Mouse (Mus musculus) liver, embryonic 12.5 days (tissue): ENCODE results near the gene Gng13. TPM values are rescaled to one million over a fixed set of nuclear protein-coding genes. Genes with fewer than 3 reads are reported as not detected.
A peak's percentile ranks its signal among the peaks of the same experiment; 100 is the strongest.

Experiments
- ATAC-seq: fragments of 200-750 bp; cut with Nextera tagmentation; 2 replicates; pipeline ENCODE4 v1.8.0; 2017; ENCODE audit warnings: moderate number of reproducible peaks, mild to moderate bottlenecking, moderate library complexity
- H3K27ac ChIP-seq: fragments of 300-500 bp; sonication (generic); 2 replicates; pipeline ENCODE4 v1.5.1; 2016; ENCODE audit warnings: mild to moderate bottlenecking
- H3K27me3 ChIP-seq: fragments of 300-500 bp; sonication (generic); replicated peaks from 2 replicates; pipeline ENCODE4 v1.6.1; 2016; ENCODE audit warnings: mild to moderate bottlenecking, moderate library complexity
- H3K36me3 ChIP-seq: fragments of 300-500 bp; sonication (generic); 2 replicates; pipeline ENCODE4 v1.6.1; 2016; ENCODE audit warnings: mild to moderate bottlenecking, moderate library complexity
- H3K4me1 ChIP-seq: fragments of 300-500 bp; sonication (generic); 2 replicates; pipeline ENCODE4 v1.6.1; 2016
- H3K4me2 ChIP-seq: fragments of 300-500 bp; sonication (generic); 2 replicates; pipeline ENCODE4 v1.6.1; 2016; ENCODE audit warnings: mild to moderate bottlenecking, moderate library complexity
- H3K4me3 ChIP-seq: fragments of 300-500 bp; sonication (generic); 2 replicates; pipeline ENCODE4 v1.5.1; 2016; ENCODE audit warnings: mild to moderate bottlenecking, moderate library complexity
- H3K9ac ChIP-seq: fragments of 300-500 bp; sonication (generic); 2 replicates; pipeline ENCODE4 v1.6.1; 2016; ENCODE audit warnings: mild to moderate bottlenecking, moderate library complexity
- H3K9me3 ChIP-seq: fragments of 300-500 bp; sonication (generic); replicated peaks from 2 replicates; pipeline ENCODE4 v1.6.1; 2016; ENCODE audit warnings: mild to moderate bottlenecking, moderate library complexity
- WGBS: fragments of 180-500 bp; shearing (Covaris S2); methylation state at CpG from one replicate; pipeline ENCODE4 v1.1.7; 2016; ENCODE audit not compliant: insufficient replicate concordance; 5-methylcytosine and 5-hydroxymethylcytosine counted together
- polyA plus RNA-seq: library from polyadenylated mRNA; unstranded; fragments of >200 nt; fragmentation: Nextera tagmentation; extraction: Ambion mirVana; gene quantifications from 2 replicates; pipeline ENCODE4 v1.2.1, GENCODE M21; 2016

The Gng13 gene
- 1.2 and 1.4 TPM in 2 replicates for polyA plus RNA-seq

DNA sequence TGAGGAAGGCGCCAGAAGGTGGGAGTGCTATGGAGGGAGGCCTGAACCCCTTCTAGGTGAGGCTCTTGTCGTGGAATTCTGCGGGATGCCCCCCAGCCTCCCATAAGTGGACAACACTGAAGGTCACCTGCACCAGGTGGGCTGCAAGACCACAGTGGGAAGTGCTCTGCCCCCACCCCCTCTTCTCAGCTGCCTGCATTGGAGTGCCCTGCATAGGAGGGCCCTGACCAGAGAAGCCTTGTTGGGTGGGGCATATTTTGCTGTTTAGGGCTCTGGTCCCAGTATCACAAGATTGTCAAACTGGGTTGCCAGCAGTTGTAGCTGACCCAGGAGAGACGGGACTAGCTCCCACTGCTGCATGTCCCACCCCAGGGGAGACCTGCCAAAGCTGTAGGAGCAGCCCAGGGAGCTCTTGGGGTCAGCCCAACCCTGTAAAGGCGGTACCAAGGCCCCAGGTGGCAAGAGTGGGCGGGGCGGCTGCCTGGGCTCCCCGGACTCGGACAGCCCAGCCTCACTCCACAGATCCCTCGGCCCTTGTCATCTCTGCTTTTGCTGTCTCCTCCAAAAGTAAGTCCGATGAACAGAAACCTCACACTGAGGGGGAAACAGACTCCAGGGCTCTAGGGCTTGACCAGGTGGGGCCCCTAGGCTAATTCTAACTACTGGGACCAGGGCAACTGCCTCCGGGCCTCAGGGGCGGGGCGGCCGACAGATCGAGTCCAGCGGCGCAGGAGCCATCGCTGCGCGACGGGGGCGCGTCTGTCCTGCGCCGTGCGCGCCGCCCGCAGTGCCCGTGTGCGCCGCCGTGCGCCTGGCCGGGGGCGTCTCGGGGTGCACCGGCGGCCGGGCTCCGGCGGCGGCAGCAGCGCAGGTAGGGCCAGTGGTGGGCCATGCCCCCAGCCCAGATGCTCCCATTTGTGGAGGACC, at the start of gene Gng13:
Gene Gng13, plus strand, starts transcription at position 461 of the 927 bp plus-strand sequence.
- Histone ChIP-seq H3K4me2 (peak within 1 kb of the TSS; percentile 63), H3K27me3 (peaks cover 55% of the 10 kb centered on the region), H3K9me3 (no peaks in the 10 kb centered on the region), H3K9ac (no peak within 1 kb of the TSS), H3K27ac (no peak within 1 kb of the TSS), H3K36me3 (peaks cover 38% of the 10 kb centered on the region), H3K4me3 (peak within 1 kb of the TSS; percentile 37), H3K4me1 (peaks cover 23% of the 10 kb centered on the region)
- WGBS, result 2% methylated on average over 36 of the region's 45 CpGs
- peak; percentile 24 for ATAC-seq

GRCm38 (mm10) chr17:25668481-25669055, 48.4 kb upstream of the Gng13 start:
- no peaks in the 10 kb centered on the region for H3K4me1 ChIP-seq
- no peak overlapping the region for H3K9ac ChIP-seq
- H3K27me3 ChIP-seq, result 0 out of 2 replicates have a peak, but pooled peaks cover 3% of the 10 kb centered on the region
- H3K36me3 ChIP-seq, result no peaks in the 10 kb centered on the region
- no peak overlapping the region for H3K4me3 ChIP-seq
- 65% methylated on average over 7 of the region's 7 CpGs for WGBS
- H3K27ac ChIP-seq, result no peak overlapping the region
- ATAC-seq, result no peak
- H3K9me3 ChIP-seq, result no peaks in the 10 kb centered on the region
- no peak overlapping the region for H3K4me2 ChIP-seq

DNA sequence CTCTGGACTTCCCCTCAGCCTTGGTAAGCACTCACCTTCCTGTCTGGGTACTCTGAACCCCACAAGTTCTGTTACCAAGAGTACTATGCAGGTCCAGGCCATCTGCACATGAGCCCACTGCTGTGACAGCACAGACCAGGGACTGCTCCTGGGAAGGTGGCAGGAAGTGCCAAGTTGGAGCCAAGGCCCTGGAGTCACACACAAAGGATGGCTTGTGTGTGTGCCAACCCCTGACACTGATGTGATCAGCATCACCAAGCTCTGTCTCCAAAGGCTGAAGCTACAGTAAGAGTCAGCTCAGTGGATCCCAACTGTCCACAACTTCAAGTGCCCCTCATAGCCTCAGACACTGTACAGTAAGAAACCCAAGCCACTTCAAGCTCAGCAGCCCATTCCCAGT, 44.0 kb upstream of the Gng13 start:
- H3K4me2 ChIP-seq, result no peak overlapping the region
- no peaks in the 10 kb centered on the region for H3K4me1 ChIP-seq
- H3K36me3 ChIP-seq, result no peaks in the 10 kb centered on the region
- no peak overlapping the region for H3K4me3 ChIP-seq
- no peak overlapping the region for H3K9ac ChIP-seq
- H3K9me3 ChIP-seq, result no peaks in the 10 kb centered on the region
- no peaks in the 10 kb centered on the region for H3K27me3 ChIP-seq
- no peak for ATAC-seq
- H3K27ac ChIP-seq, result no peak overlapping the region

- ATAC-seq, result no peak
- Histone ChIP-seq H3K27ac (no peak overlapping the region), H3K9me3 (no peaks in the 10 kb centered on the region), H3K4me2 (no peak overlapping the region), H3K9ac (no peak overlapping the region), H3K36me3 (no peaks in the 10 kb centered on the region), H3K27me3 (peaks cover 13% of the 10 kb centered on the region), H3K4me1 (no peaks in the 10 kb centered on the region), H3K4me3 (no peak overlapping the region)
- WGBS, result 47% methylated on average over 6 of the region's 6 CpGs
Measured at GRCm38 (mm10) chr17:25677969-25678368, 39.0 kb upstream of the Gng13 start.

GRCm38 (mm10) chr17:25679818-25680217, 37.2 kb upstream of the Gng13 start:
- Histone ChIP-seq H3K4me1 (no peaks in the 10 kb centered on the region), H3K36me3 (no peaks in the 10 kb centered on the region), H3K9ac (no peak overlapping the region), H3K9me3 (no peaks in the 10 kb centered on the region), H3K4me3 (no peak overlapping the region), H3K27me3 (peaks cover 23% of the 10 kb centered on the region), H3K27ac (no peak overlapping the region), H3K4me2 (no peak overlapping the region)
- WGBS, result 22% methylated on average over 5 of the region's 5 CpGs
- no peak for ATAC-seq

DNA sequence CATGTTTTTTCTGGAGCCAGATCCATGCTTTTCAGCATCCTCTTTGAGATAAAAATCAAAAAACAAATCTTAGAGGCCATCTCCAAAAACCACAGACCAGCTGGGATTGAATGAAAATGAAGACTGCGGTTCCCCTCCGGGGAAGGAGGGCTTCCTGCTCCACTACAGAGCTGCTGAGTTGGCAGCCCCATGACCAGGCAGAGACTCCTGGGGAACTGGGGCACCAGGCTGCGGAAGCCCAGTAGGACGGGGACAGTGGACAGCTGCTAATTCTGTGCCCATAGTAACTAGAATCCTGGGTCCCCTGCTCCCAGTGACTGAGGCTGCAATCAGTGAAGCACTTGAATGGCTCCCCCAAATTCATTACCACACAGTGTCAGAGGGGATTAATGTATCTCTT, 35.3 kb upstream of the Gng13 start:
- no peaks in the 10 kb centered on the region for H3K9me3 ChIP-seq
- H3K27ac ChIP-seq, result no peak overlapping the region
- ATAC-seq, result no peak
- H3K36me3 ChIP-seq, result no peaks in the 10 kb centered on the region
- no peak overlapping the region for H3K9ac ChIP-seq
- H3K27me3 ChIP-seq, result peaks cover 40% of the 10 kb centered on the region
- no peak overlapping the region for H3K4me2 ChIP-seq
- no peak overlapping the region for H3K4me3 ChIP-seq
- no peaks in the 10 kb centered on the region for H3K4me1 ChIP-seq
- WGBS, result 55% methylated on average over 4 of the region's 4 CpGs

GRCm38 (mm10) chr17:25686323-25686722, 30.6 kb upstream of the Gng13 start:
- no peak overlapping the region for H3K4me3 ChIP-seq
- no peak overlapping the region for H3K27ac ChIP-seq
- H3K27me3 ChIP-seq, result peaks cover 50% of the 10 kb centered on the region
- no peaks in the 10 kb centered on the region for H3K36me3 ChIP-seq
- no peak for ATAC-seq
- H3K9me3 ChIP-seq, result no peaks in the 10 kb centered on the region
- H3K4me1 ChIP-seq, result no peaks in the 10 kb centered on the region
- 32% methylated on average over 7 of the region's 7 CpGs for WGBS
- H3K9ac ChIP-seq, result no peak overlapping the region
- no peak overlapping the region for H3K4me2 ChIP-seq

DNA sequence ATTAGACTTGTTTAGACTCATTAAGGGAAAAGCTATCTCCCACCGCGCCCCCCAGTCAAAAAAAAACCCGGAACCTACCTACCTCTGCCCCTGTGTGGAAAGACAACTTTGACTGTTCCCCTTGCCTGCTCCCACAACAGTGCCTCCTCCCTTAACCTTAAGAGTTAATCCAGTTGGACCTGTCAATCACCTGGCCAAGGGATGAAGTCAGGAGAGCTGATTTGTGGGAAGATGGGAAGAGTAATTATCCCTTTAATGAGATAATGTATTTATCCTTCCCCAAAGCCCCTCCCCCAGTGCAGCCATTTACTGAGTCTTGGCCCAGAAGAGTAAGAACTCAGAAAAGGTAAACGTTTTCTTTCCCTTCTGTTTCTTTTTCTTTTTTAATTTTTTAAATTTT, 28.0 kb upstream of the Gng13 start:
- WGBS, result 62% methylated on average over 4 of the region's 4 CpGs

GRCm38 (mm10) chr17:25696263-25696662, 20.7 kb upstream of the Gng13 start:
- H3K9me3 ChIP-seq, result no peaks in the 10 kb centered on the region
- no peak overlapping the region for H3K9ac ChIP-seq
- no peak; the same call in 1 of the 2 replicates for ATAC-seq
- no peak overlapping the region for H3K27ac ChIP-seq
- H3K27me3 ChIP-seq, result 0 out of 2 replicates have a peak, but pooled peaks cover 6% of the 10 kb centered on the region
- no peaks in the 10 kb centered on the region for H3K36me3 ChIP-seq
- H3K4me2 ChIP-seq, result no peak overlapping the region
- H3K4me1 ChIP-seq, result no peaks in the 10 kb centered on the region
- WGBS, result 25% methylated on average over 1 of the region's 1 CpGs
- no peak overlapping the region for H3K4me3 ChIP-seq

More for the DNA sequence above, 28.0 kb upstream of the Gng13 start:
- H3K4me3 ChIP-seq, result no peak overlapping the region
- H3K9ac ChIP-seq, result no peak overlapping the region
- no peaks in the 10 kb centered on the region for H3K4me1 ChIP-seq
- H3K27ac ChIP-seq, result no peak overlapping the region
- no peaks in the 10 kb centered on the region for H3K36me3 ChIP-seq
- ATAC-seq, result no peak
- peaks cover 46% of the 10 kb centered on the region for H3K27me3 ChIP-seq
- no peaks in the 10 kb centered on the region for H3K9me3 ChIP-seq
- no peak overlapping the region for H3K4me2 ChIP-seq

DNA sequence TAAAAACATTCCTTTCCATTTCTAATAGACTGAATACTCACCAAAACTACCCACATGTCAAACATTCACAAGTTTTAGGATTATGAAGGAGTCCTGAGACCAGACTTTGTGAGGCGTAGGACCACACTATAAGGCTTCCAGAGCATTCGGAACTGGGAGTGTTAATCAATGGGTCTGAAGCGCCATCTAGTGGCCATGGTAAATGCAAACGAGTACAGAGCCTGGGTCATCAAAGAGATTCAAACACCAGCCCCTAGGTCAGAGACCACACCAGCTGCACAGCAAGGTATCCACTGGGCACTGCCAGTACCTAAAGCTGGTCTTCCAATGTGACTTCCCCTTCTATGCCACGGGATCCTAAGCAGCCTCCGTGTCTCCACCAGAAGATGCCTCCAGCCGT, 18.5 kb upstream of the Gng13 start:
- no peak for ATAC-seq
- no peak overlapping the region for H3K4me3 ChIP-seq
- no peak overlapping the region for H3K9ac ChIP-seq
- no peaks in the 10 kb centered on the region for H3K9me3 ChIP-seq
- 18% methylated on average over 7 of the region's 7 CpGs for WGBS
- H3K36me3 ChIP-seq, result no peaks in the 10 kb centered on the region
- H3K27me3 ChIP-seq, result peaks cover 6% of the 10 kb centered on the region; the same call in 1 of the 2 replicates
- H3K27ac ChIP-seq, result no peak overlapping the region
- H3K4me1 ChIP-seq, result no peaks in the 10 kb centered on the region
- no peak overlapping the region for H3K4me2 ChIP-seq

DNA sequence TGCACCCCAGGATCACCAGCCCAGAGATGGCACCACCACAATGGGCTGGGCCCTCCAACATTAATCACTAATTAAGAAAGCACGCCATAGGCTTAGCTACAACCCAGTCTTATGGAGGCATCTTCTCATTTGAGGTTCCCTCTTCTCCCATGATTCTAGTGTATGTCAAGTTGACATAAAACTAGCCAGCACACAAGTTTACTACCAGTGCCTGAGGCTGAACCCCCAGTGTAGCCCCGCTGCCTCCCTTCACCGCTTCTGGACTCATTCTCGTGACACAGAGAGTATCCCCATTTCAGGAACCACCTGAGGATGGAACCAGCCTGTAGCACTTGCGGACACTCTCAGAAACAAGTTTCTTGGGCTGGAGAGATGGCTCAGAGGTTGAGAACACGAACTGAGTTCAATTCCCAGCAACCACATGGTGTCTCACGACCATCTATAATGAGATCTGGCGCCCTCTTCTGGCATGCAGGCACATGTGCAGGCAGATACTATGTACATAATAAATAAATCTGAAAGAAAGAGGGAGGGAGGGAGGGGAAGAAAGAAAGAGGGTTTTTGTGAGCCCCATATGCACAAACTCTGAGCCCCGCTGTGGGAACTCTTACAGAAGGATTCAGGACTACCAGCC, 16.0 kb upstream of the Gng13 start:
- Histone ChIP-seq H3K36me3 (no peaks in the 10 kb centered on the region), H3K4me3 (no peak overlapping the region), H3K4me2 (no peak overlapping the region), H3K9ac (no peak overlapping the region), H3K9me3 (no peaks in the 10 kb centered on the region), H3K4me1 (no peaks in the 10 kb centered on the region), H3K27me3 (peaks cover 6% of the 10 kb centered on the region; the same call in 1 of the 2 replicates), H3K27ac (no peak overlapping the region)
- 52% methylated on average over 9 of the region's 9 CpGs for WGBS
- no peak for ATAC-seq

- Histone ChIP-seq H3K4me2 (no peak overlapping the region), H3K36me3 (no peaks in the 10 kb centered on the region), H3K9ac (no peak overlapping the region), H3K9me3 (no peaks in the 10 kb centered on the region; the same call in 1 of the 2 replicates), H3K27ac (no peak overlapping the region), H3K27me3 (peaks cover 16% of the 10 kb centered on the region), H3K4me1 (no peaks in the 10 kb centered on the region), H3K4me3 (no peak overlapping the region)
- peak; percentile 37; the same call in 1 of the 2 replicates for ATAC-seq
- 67% methylated on average over 2 of the region's 2 CpGs for WGBS
Measured at GRCm38 (mm10) chr17:25709994-25710393, 7.0 kb upstream of the Gng13 start.
